Comparison of ENCODE assay signal across 8 mouse cellular contexts in genomic region chr7:110821653-110822052, GRCm38 (mm10). TPM values are rescaled to one million over a fixed set of nuclear protein-coding genes. Genes with fewer than 3 reads are reported as not detected.
DNase-seq lines count a peak whose midpoint lies in the region; ATAC-seq and TF ChIP-seq lines count a peak whose summit lies in the region.

No protein-coding gene starts in this region.

- peak overlapping the region; percentile 69 for H3K27ac ChIP-seq in layer of hippocampus, adult 2 months
- H3K27ac ChIP-seq in embryonic facial prominence, embryonic 13.5 days = 0 out of 2 replicates have a peak overlapping the region, but pooled peaks have one; percentile 9

- peaks cover 28% of the 10 kb centered on the region for H3K4me1 ChIP-seq in embryonic facial prominence, embryonic 13.5 days

- no peaks in the 10 kb centered on the region for H3K27me3 ChIP-seq in embryonic facial prominence, embryonic 13.5 days

- ATAC-seq in embryonic facial prominence, embryonic 13.5 days (ENCODE audit: insufficient number of reproducible peaks, insufficient read depth, low FRiP score, low TSS enrichment, low read depth) = no peak

- no peak overlapping the region for H3K9ac ChIP-seq in embryonic facial prominence, embryonic 13.5 days

- no peak overlapping the region for H3K4me3 ChIP-seq in layer of hippocampus, adult 2 months
- H3K4me3 ChIP-seq in embryonic facial prominence, embryonic 13.5 days = no peak overlapping the region

- H3K4me2 ChIP-seq in embryonic facial prominence, embryonic 13.5 days = no peak overlapping the region

- TF ChIP-seq CTCF in layer of hippocampus, adult 2 months (conservative IDR thresholded peaks at IDR 0.05) = no peak

- 37% methylated on average over 3 of the region's 3 CpGs for WGBS in embryonic facial prominence, embryonic 13.5 days

- DNase-seq in layer of hippocampus, adult 2 months (ENCODE audit: low spot score in 2 of 2) = peak in 1 of 2 experiments; percentile 54
- DNase-seq in layer of hippocampus, adult 9-10 months (ENCODE audit: low spot score) = no peak
- peak; percentile 79 for DNase-seq in adrenal gland, postnatal 14 days
- peak; percentile 40 to 49 for DNase-seq in kidney, postnatal 25 days
- no peak for DNase-seq in urinary bladder, postnatal 25 days (ENCODE audit: low spot score)
- DNase-seq in urinary bladder, postnatal 36 days (ENCODE audit: low spot score in 2 of 2) = no peak
- DNase-seq in thymus, adult 18-20 months = no peak

- H3K9me3 ChIP-seq in embryonic facial prominence, embryonic 13.5 days = no peaks in the 10 kb centered on the region

- peaks cover 19% of the 10 kb centered on the region; the same call in 1 of the 2 replicates for H3K36me3 ChIP-seq in embryonic facial prominence, embryonic 13.5 days

RNA-seq across cellular contexts. Expression of gene Rnf141, which starts 22.6 kb away (rescaled TPM):
- 10 to 100 TPM; 83.4 to 90.6 TPM for total RNA-seq in layer of hippocampus, adult 2 months (2021)
- 38.8 and 46.1 TPM in 2 replicates for total RNA-seq in adrenal gland, postnatal 14 days (2021)
- polyA plus RNA-seq in embryonic facial prominence, embryonic 13.5 days (2015; fragmentation: Nextera tagmentation; extraction: Ambion mirVana) = 16.9 and 17.0 TPM in 2 replicates

RNA-seq across cellular contexts. Expression of gene Lyve1, which starts 41.4 kb away (rescaled TPM):
- 1 to 10 TPM in 1 of 2 experiments, under 1 TPM in 1; 0.66 to 2.5 TPM for total RNA-seq in layer of hippocampus, adult 2 months (2021)
- 13.2 and 18.8 TPM in 2 replicates for total RNA-seq in adrenal gland, postnatal 14 days (2021)
- 2.8 and 5.2 TPM in 2 replicates for polyA plus RNA-seq in embryonic facial prominence, embryonic 13.5 days (2015; fragmentation: Nextera tagmentation; extraction: Ambion mirVana)

RNA-seq across cellular contexts. Expression of gene Ampd3, which starts 53.6 kb away (rescaled TPM):
- 10 to 100 TPM; 20.8 to 25.1 TPM for total RNA-seq in layer of hippocampus, adult 2 months (2021)
- total RNA-seq in adrenal gland, postnatal 14 days (2021) = 22.9 and 32.8 TPM in 2 replicates
- polyA plus RNA-seq in embryonic facial prominence, embryonic 13.5 days (2015; fragmentation: Nextera tagmentation; extraction: Ambion mirVana) = 3.5 and 6.2 TPM in 2 replicates

Comparison
In these comparisons a context has a peak if more than half of its experiments do, and no peak if none do; other contexts are left out.
1. DNase-seq: peak in adrenal gland, postnatal 14 days (single experiment) and kidney, postnatal 25 days (2 of 2); none in layer of hippocampus, adult 9-10 months (single experiment), urinary bladder, postnatal 25 days (single experiment), urinary bladder, postnatal 36 days (0 of 2) and thymus, adult 18-20 months (0 of 2).